Mouse (Mus musculus): ENCODE measurements at regions not wholly inside any gene's neighbourhood (a gene's known extent, or its start where the extent isn't known, plus 50 kb on each side); places are given as distances from the start of the nearest gene placed in this dataset.
A peak's percentile ranks its signal among the peaks of the same experiment; 100 is the strongest.
"Not testable (repeated sequence)": the region's sequence is repeated elsewhere in the genome, so short reads cannot be mapped to it uniquely, and the experiment has no call there.

- DNase-seq: no peak
Observed at GRCm38 (mm10) chr13:101954521-101954920, 186.5 kb upstream of the Pik3r1 start.

- peak; percentile 7 to 9 for DNase-seq
Observed at GRCm38 (mm10) chr13:101955806-101956418, 187.9 kb upstream of the Pik3r1 start.

DNA sequence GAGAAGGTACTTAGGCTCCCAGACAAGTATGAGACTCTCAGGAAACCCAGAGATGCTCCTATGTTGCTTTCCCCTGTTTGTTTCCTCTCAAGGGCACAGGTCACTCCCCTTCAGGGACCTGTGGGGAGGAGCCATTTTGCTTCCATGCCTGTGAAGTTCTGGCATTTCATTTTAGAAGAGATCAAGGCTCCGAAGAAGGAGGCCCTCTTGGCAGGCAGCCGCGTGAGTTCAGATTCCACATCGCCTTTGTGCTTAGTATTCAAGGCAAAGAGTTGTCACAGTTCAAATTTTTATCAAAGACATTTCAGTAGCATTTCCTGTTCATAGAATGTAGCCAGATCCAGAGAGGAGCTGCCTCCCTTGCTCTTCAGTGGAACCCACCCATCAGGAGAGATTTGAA lies 189.8 kb upstream of the Pik3r1 start:
- peak in 1 of 2 experiments; percentile 4 for DNase-seq

- DNase-seq: no peak
Observed at GRCm38 (mm10) chr13:101965537-101965936, 197.5 kb upstream of the Pik3r1 start.

GRCm38 (mm10) chr13:101966799-101967397 lies 198.9 kb upstream of the Pik3r1 start:
- DNase-seq: no peak

GRCm38 (mm10) chr13:101967466-101967865 lies 199.4 kb upstream of the Pik3r1 start:
- DNase-seq: no peak

DNA sequence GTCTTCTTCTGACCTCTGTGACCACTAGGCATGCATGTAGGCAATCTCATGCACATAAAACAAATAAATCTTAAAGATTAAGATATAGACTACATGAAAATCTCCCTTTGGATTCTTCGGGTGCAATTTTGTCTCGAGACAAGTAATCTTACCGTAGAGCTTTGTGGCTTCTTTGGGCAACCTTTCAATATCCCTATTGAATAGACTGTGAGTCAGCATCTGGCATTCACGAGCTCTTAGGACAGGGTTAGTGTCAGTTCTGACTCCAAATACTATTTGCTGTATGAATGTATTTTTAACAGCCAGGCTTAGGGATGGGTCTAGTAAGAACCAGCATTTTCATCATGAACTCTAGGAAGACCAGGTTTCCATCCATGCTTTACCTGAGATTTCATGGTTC lies 208.7 kb upstream of the Pik3r1 start:
- no peak for DNase-seq

GRCm38 (mm10) chr13:101980171-101980835 lies 212.3 kb upstream of the Pik3r1 start:
- DNase-seq: no peak

DNA sequence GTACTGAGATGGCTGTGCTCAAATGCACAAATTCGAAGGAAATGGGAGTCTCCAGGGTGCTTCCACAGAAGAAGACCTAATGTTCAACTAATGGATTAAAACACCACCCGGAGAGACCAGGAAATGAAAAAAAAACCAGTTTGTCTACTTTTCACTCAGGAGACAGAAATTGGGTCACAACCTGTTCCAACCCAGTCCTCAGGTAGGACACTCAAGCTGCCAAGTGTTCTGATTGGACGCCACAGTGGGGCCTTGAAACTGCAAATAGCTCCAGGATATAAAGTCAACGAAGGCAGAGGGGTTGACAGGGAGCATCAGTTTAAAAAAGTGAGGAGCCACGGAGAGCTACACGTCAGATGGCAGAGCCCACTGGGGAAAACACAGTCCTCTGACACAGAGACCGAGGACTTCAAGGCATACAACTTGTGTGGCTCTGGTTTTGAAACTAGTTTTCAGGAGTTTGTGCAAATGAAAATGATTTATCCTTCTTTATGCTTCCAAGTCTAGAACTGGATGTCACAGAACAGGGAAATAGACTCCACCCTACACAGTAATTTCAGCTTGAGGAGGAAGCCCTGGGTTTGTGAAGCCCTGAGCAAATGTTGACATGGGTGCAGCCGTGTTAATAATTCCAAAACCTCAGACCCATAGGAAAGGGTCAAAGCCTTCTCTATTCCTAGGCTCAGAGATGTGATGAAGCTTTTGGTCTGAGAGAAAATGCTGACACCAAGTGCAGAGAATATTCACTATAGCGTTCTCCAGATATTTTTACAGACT lies 220.8 kb upstream of the Pik3r1 start:
- DNase-seq: no peak

DNA sequence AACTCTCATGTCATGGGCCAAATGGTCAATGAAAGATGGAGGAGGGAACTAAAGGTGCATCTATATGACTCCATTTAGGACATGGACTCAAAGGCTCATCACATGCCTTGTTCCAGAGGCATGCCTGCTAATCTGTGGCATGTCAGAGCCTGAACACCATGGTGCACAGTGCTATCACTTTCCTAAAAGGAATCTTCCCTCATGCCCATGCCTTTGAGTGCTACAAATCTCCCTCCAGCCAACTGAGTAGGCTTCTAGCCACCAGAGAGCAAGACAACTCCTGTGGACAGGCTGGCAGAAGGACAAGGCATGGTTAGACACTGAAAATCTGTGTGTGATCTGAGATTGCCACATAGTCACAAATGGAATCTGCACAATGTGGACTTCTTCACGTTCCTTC lies 223.7 kb upstream of the Pik3r1 start:
- peak; percentile 14 to 22 for DNase-seq

- DNase-seq: no peak
Observed at GRCm38 (mm10) chr13:101994779-101995178, 226.8 kb upstream of the Pik3r1 start.

GRCm38 (mm10) chr13:101995529-101995928 lies 227.5 kb upstream of the Pik3r1 start:
- no peak for DNase-seq

DNA sequence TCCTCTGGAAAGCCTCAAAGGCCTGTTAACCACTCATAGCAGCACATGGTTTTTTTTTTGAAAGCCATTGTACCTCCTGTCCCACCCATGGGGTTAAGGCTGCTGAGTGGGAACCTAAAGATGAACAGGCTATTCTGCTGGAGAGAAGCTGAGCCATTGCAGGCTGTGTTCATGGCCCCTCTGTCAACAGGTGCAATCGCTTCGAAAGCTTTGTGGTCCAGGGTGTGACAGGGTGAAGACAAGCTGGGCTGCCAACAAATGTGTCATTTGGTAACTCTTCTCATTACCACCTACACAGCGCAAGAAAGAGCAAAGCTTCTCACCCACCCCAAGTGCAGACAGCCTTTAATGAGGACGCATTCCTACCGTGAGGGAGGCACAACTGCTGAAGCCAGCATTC lies 228.1 kb upstream of the Pik3r1 start:
- no peak for DNase-seq

GRCm38 (mm10) chr13:101997415-101997814 lies 229.4 kb upstream of the Pik3r1 start:
- DNase-seq: no peak

GRCm38 (mm10) chr13:102006565-102006964 lies 238.5 kb upstream of the Pik3r1 start:
- no peak for DNase-seq

- no peak for DNase-seq
Observed at GRCm38 (mm10) chr13:102011965-102012364, 243.9 kb upstream of the Pik3r1 start.

GRCm38 (mm10) chr13:102014514-102014913 lies 246.5 kb upstream of the Pik3r1 start:
- DNase-seq: no peak

DNA sequence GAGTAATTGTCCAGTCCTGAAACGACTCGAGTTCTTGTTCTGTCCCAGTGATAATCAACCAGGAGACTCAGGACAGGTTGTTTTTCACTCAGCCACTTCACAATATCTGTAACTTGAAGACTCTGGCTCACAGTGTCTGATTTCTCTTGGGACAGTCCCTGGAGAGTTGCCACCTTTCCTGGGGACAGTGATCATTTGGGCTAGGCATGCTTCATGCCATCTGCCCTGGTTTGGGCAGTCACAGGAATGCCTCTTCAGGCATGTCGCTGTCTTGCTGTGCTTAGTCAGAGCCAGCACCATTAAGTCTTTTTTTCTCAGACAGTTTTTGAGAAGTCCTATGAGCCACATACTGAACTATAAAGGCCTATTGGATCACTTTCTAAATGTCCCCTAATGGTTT lies 246.9 kb upstream of the Pik3r1 start:
- peak; percentile 69 to 75 for DNase-seq

GRCm38 (mm10) chr13:102016518-102016917 lies 248.5 kb upstream of the Pik3r1 start:
- DNase-seq: no peak

DNA sequence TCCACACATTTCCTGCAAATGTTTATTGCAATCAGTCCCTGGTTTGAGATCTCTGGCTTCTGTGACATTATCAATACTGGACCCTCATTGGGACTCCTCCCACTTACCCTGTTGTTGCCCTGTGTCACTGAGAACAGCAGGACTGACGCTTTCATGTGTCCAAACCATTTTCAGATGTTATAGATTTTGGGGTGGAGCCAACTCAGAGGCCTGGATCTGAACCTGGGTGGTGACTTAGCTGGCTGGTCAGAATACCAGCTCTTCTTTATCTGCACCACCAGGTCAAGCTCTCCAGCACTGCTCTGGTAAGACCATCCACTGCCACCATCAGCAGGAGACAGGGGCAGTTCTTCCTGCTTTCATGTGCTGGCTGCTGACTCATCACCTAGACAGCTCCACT lies 254.3 kb upstream of the Pik3r1 start:
- no peak for DNase-seq

DNA sequence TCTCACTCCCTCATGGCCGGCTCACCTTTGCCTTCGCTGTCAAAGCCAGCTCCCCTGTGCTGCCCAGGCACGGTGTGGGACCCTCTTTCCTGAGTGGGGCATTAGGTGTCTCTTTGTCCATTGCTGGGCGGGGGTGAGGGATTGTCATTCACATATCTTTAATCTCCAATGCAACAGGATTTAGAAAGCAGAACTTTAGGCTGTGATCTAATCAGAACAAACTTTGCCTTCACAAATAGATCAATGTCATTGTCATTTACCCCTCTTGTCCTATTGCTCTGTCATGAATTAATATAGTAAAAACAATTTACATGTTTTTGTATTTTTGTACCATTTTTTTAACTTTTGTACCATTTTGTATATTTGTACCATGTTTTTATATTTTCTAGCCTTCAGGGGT lies 254.7 kb upstream of the Pik3r1 start:
- DNase-seq: no peak

DNA sequence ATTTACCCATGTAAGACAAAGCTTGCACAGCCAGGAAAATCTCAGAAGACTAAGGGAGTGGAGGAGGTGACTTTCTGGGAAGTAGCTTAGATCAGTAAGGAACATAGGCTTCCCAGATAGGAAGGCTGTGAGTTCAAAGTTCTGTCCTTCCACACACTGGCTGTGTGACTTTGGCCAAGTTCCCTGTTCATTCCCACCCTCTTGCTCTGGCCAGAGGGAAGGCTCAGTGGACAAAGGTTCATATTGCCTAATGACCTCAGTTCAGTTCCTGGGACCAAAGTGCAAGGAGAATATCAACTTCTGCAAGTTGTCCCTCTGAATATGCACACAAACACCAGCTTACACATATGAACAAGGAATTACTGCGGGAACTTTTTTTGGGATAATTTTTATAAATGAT lies 255.6 kb upstream of the Pik3r1 start:
- DNase-seq: no peak

DNA sequence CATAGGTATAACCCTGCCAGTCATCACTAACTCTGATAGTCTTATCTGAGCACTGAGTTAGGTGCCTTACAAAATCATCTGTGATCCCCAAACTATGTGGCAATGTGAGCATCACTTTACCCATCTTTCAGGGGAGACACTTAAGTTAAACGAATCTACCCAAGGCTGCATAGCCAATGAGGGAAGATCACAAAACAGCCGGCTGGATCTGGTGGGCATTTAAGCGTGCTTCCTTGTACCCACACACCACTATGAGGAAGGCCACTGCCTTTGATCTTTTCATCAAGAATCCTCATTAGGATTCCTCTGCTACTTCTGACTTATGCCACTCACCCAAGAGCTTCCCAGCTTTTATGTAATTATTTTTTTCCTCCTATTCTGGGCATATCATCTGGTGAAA lies 257.1 kb upstream of the Pik3r1 start:
- DNase-seq: no peak

GRCm38 (mm10) chr13:102025547-102025946 lies 257.5 kb upstream of the Pik3r1 start:
- DNase-seq: not testable (repeated sequence)

All from cerebellum, postnatal 14 days (tissue).